Mouse (Mus musculus) ovary, postnatal 36 days (tissue): Measurements from ENCODE around the gene Gm28845.

Experiments
- DNase-seq: peaks from one replicate; pipeline ENCODE4 v3.0.0; 2022; ENCODE audit warnings: low spot score, mixed read lengths

Gene Gm28845

DNA sequence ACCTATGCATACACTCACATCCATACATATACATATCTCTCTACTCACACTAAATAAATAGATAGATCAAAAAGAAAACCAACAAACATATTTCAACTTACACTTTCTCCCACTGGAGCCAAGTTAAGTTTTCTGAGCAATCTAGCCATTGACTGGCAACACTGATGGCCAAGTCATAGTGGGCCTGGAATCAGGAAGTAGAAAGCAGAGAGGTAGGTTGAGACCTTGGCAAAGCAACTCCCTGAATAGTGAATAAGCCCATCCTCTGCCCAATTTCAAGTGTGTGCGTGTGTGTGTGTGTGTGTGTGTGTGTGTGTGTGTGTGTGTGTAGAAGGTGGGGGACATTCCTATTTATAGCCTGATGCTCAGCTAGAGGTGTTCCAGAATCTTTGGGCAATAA lies at the start of gene Gm28845:
Gene Gm28845 (minus strand): TSS at position 121 of the 400 bp plus-strand sequence.
- DNase-seq, result no peak

- DNase-seq, result no peak
Observed at GRCm38 (mm10) chr1:65167496-65167895, 48.1 kb upstream of the Gm28845 start.

- DNase-seq, result no peak
Observed at GRCm38 (mm10) chr1:65162210-65162609, 42.9 kb upstream of the Gm28845 start.

DNA sequence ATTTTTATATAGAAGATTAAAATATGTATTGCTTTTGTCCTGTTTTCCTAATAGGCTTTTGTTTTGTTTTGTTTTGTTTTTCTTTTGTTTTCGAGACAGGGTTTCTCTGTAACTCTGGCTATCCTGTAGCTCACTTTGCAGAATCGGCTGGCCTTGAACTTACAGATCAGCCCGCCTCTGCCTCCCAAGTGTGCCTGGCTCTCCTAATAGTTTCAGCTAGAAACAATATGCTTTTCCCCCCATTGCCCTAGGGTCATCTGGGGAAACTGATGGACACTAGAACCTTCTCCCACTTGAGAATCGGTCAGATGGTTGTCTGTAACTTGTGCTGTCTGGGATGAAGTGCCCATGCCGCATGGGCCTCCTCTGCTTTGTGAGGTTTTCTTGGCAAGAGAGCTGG lies 36.8 kb upstream of the Gm28845 start:
- no peak for DNase-seq

DNA sequence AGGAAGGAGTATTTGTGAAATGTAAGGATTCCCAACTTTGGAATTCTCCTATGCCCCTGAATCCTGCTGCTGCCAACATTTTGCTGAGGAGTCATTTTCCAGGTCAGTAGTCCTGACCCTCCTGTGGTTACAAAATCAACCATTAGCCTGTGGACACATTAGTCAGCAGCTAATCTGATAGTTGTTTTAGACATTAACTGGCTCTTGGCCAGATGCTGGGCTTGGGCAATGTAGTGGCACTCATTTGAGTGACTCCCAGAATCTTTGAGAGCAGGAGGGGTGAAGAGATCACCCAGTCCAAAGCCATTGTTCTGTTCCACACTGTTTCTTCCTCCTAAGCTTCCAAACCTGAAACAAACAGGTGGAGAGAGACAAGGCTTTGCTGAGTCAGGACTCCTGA lies 35.5 kb upstream of the Gm28845 start:
- DNase-seq, result no peak

DNA sequence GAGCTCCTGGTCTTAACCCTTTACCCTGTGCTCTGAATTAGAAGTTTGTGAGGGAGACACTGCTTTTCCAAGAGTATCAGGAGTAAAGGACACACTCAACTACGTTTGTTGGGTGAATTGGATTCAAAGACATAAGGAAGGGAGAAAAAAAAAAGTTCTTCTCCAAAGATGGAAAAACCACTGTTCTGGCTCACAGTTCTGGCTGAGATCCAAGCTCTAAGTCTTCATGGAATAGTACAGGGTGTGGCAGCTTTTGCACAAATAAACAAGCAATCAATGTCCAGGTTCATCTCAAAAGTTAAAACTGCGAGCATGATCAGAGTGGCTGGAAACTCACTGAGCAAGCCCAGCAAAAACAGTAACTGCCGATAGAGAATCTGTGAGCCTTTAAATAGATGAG lies 28.6 kb upstream of the Gm28845 start:
- DNase-seq, result no peak

- DNase-seq, result no peak
Observed at GRCm38 (mm10) chr1:65147326-65147725, 28.0 kb upstream of the Gm28845 start.

- no peak for DNase-seq
Observed at GRCm38 (mm10) chr1:65146601-65147000, 27.2 kb upstream of the Gm28845 start.

- no peak for DNase-seq
Observed at GRCm38 (mm10) chr1:65144783-65145182, 25.4 kb upstream of the Gm28845 start.

DNA sequence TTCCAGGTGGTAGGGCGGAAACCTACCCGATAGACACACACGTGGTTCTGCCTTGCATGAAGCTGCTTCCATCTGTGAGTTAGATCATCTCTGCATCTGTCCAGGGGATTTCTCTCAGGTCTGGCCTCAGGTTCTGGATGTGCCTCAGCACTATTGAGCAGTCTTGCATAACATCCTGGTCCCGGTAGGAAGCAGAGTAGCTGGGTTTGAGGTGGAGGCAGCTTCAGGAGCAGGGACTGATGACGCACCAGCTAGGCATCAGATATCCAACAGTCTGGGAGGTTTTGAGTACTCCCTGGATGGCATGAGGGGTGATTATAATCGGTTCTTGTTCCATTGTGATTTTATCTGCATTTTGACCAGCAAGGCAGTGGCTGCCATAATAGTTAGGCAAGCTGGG lies 18.2 kb upstream of the Gm28845 start:
- no peak for DNase-seq

DNA sequence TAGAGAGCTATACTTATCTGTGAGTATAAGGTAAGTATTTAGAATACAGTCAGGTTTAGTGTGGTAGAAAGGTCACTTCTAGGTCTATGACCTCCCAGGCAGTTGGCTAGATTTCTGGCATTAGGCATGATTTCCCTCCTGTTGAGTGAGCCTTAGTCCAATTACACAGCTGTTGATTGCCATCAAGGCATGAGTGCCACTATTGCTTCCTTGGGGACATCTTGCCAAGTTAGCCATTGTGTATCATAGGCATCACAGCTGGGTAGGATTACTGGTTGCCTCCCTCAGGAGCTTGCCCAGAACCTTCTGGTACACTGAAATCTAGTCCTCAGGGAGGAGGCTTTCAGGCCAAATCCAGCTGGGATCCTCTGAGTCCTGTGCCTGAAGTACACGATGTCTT lies 13.5 kb upstream of the Gm28845 start:
- DNase-seq, result no peak

- no peak for DNase-seq
Observed at GRCm38 (mm10) chr1:65131671-65132070, 12.3 kb upstream of the Gm28845 start.

DNA sequence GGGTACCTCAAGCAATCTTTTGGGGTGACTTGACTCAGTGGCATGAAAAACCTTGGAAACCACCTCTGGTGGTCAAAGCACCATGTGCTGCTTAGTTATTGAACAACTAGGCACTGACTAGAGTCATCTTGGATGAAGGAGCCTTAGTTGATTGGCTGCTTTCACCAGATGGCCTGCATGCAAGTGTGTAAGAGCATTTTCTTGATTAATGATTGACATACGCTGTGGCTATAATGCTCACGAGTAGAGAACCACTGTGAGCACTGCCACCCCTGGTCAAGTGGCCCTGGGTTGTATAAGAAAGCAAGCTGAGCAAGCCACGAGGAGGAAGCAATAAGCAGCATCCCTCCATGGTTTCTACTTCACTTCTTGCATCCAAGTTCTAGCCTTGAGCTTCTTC lies 10.9 kb upstream of the Gm28845 start:
- no peak for DNase-seq

- no peak for DNase-seq
Observed at GRCm38 (mm10) chr1:65129634-65130180, 10.3 kb upstream of the Gm28845 start.

GRCm38 (mm10) chr1:65122574-65123372 lies 3.4 kb upstream of the Gm28845 start, which contains the start of gene D630023F18Rik:
Gene D630023F18Rik, minus strand, starts transcription at chr1:65123214.
- DNase-seq, result no peak

- DNase-seq, result no peak
Observed at GRCm38 (mm10) chr1:65118150-65118913, 1.0 kb downstream of the Gm28845 start.

GRCm38 (mm10) chr1:65113536-65114172 lies 5.7 kb downstream of the Gm28845 start:
- DNase-seq, result no peak

GRCm38 (mm10) chr1:65112807-65113196 lies 6.6 kb downstream of the Gm28845 start:
- no peak for DNase-seq

- peak; percentile 47 for DNase-seq
Observed at GRCm38 (mm10) chr1:65112031-65112806, 7.1 kb downstream of the Gm28845 start.

DNA sequence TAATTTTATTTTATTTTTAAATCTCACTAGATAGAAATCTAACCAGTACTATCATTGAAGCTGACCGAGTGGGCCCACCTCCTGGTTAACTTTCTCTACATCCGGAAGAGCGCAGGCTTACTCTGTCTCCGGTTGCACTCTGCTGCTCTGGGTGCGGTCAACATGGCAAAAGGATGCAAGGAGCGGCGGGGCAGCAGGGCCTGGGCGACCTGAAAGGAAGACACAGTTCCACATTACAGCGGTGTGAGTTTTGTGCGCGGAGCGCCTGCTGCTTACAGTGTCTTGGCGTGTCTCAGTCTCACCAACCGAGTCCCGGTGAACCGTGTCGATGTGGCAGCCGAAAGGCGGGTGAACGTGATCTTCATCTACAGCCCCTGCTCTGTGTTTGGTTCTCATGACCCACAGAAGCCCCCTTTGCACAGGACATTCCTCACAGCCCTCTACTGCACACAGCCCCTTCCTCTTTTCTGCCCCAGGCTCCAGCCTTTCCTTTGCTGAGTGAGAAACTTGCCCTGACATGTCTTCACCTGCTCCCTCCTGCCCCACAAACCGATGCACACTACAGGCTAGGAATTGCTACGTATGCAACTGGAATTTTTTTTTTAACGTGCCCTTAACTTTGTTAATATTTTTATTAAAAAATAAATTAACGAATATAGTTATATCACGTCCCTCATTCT lies 9.5 kb downstream of the Gm28845 start:
- DNase-seq, result no peak

GRCm38 (mm10) chr1:65109196-65109595 lies 10.2 kb downstream of the Gm28845 start:
- DNase-seq, result no peak
